Mouse (Mus musculus) kidney, adult 2 months (tissue): Measurements from ENCODE around the gene Shprh. TPM values are rescaled to one million over a fixed set of nuclear protein-coding genes. Genes with fewer than 3 reads are reported as not detected.
A peak's percentile ranks its signal among the peaks of the same experiment; 100 is the strongest.

ENCODE experiments used
- DNase-seq: peaks from one replicate; pipeline ENCODE4 v3.0.0; 2021
- H3K27ac ChIP-seq: fragments of 200-500 bp; 2 replicates; pipeline ENCODE4 v1.5.1; 2012; ENCODE audit warnings: low read depth, low read length, control low read depth, inconsistent platforms; ENCODE audit not compliant: insufficient read depth
- H3K27me3 ChIP-seq: fragments of 200-500 bp; replicated peaks from 2 replicates; pipeline ENCODE4 v1.6.1; 2012; ENCODE audit warnings: mild to moderate bottlenecking, moderate library complexity, low read length, inconsistent platforms; ENCODE audit not compliant: control insufficient read depth, insufficient read depth
- H3K36me3 ChIP-seq: fragments of 200-500 bp; 2 replicates; pipeline ENCODE4 v1.6.1; 2012; ENCODE audit warnings: mild to moderate bottlenecking, moderate library complexity, low read length, inconsistent platforms; ENCODE audit not compliant: control insufficient read depth, insufficient read depth
- H3K4me1 ChIP-seq: fragments of 200-500 bp; 2 replicates; pipeline ENCODE4 v1.6.1; 2011; ENCODE audit warnings: low read length; ENCODE audit not compliant: control insufficient read depth, insufficient read depth
- H3K4me3 ChIP-seq: fragments of 200-500 bp; 2 replicates; pipeline ENCODE4 v1.5.1; 2011; ENCODE audit warnings: mild to moderate bottlenecking, low read depth, low read length, control low read depth; ENCODE audit not compliant: insufficient read depth
- CTCF ChIP-seq: fragments of 200-500 bp; conservative IDR thresholded peaks from 2 replicates; pipeline ENCODE4 v1.5.1; 2011; ENCODE audit warnings: low read depth, mild to moderate bottlenecking, control low read depth, low read length, moderate library complexity, mixed read lengths; ENCODE audit not compliant: insufficient read depth, insufficient read length
- POLR2A ChIP-seq: fragments of 200-500 bp; IDR thresholded peaks from one replicate; pipeline ENCODE4 v1.6.1; 2011; ENCODE audit warnings: low read depth, low read length, control low read depth
- WGBS: fragments of 180-500 bp; shearing (Covaris S2); methylation state at CpG from one replicate; pipeline ENCODE4 v1.1.7; 2018; 5-methylcytosine and 5-hydroxymethylcytosine counted together
- polyA plus RNA-seq: library from polyadenylated mRNA; depleted of rRNA; stranded (reverse); fragments of >200 nt; gene quantifications from 2 replicates; pipeline ENCODE4 v1.2.3, GENCODE M21; 2012; rRNA removed

The Shprh gene
- 2.5 and 2.7 TPM in 2 replicates for polyA plus RNA-seq

- DNase-seq, result peak; percentile 99
- TF ChIP-seq POLR2A (no peak), CTCF (peak; percentile 24; the same call in 1 of the 2 replicates)
- H3K27me3 ChIP-seq, result no peaks in the 10 kb centered on the region
- H3K4me1 ChIP-seq, result peaks cover 10% of the 10 kb centered on the region; the same call in 1 of the 2 replicates
- peak within 1 kb of the TSS; percentile 96 for H3K4me3 ChIP-seq
- WGBS, result under 1% methylated on average over 59 of the region's 60 CpGs
- H3K36me3 ChIP-seq, result peaks cover 6% of the 10 kb centered on the region
- peak within 1 kb of the TSS; percentile 5; the same call in 1 of the 2 replicates for H3K27ac ChIP-seq
Observed at GRCm38 (mm10) chr10:11148884-11149741, at the start of gene Shprh. TSS of gene Shprh (plus strand) at chr10:11149427.

GRCm38 (mm10) chr10:11121781-11122180, 27.4 kb upstream of the Shprh start:
- no peaks in the 10 kb centered on the region; the same call in 1 of the 2 replicates for H3K27me3 ChIP-seq
- no peaks in the 10 kb centered on the region for H3K4me1 ChIP-seq
- DNase-seq, result no peak
- no peak overlapping the region for H3K4me3 ChIP-seq
- H3K36me3 ChIP-seq, result no peaks in the 10 kb centered on the region
- H3K27ac ChIP-seq, result no peak overlapping the region
- WGBS, result 97% methylated on average over 2 of the region's 2 CpGs
- TF ChIP-seq CTCF (no peak), POLR2A (no peak)

- Histone ChIP-seq H3K27me3 (no peaks in the 10 kb centered on the region), H3K4me1 (peaks cover 5% of the 10 kb centered on the region; the same call in 1 of the 2 replicates), H3K4me3 (no peak overlapping the region), H3K27ac (no peak overlapping the region), H3K36me3 (no peaks in the 10 kb centered on the region)
- TF ChIP-seq CTCF (no peak), POLR2A (no peak)
- DNase-seq, result no peak
Observed at GRCm38 (mm10) chr10:11145580-11145979, 3.6 kb upstream of the Shprh start.

- Histone ChIP-seq H3K27me3 (no peaks in the 10 kb centered on the region), H3K27ac (no peak overlapping the region), H3K36me3 (peaks cover 6% of the 10 kb centered on the region), H3K4me1 (peaks cover 10% of the 10 kb centered on the region; the same call in 1 of the 2 replicates), H3K4me3 (no peak overlapping the region)
- DNase-seq, result no peak
- 70% methylated on average over 4 of the region's 4 CpGs for WGBS
- no peak for TF ChIP-seq CTCF
- no peak for TF ChIP-seq POLR2A
Observed at GRCm38 (mm10) chr10:11148446-11148845, 781 bp upstream of the Shprh start.

- no peak for TF ChIP-seq POLR2A
- no peak for TF ChIP-seq CTCF
- peak overlapping the region; percentile 96 for H3K4me3 ChIP-seq
- DNase-seq, result no peak
- WGBS, result under 1% methylated on average over 20 of the region's 20 CpGs
- peak overlapping the region; percentile 5; the same call in 1 of the 2 replicates for H3K27ac ChIP-seq
- peaks cover 10% of the 10 kb centered on the region; the same call in 1 of the 2 replicates for H3K4me1 ChIP-seq
- H3K27me3 ChIP-seq, result no peaks in the 10 kb centered on the region
- peaks cover 6% of the 10 kb centered on the region for H3K36me3 ChIP-seq
Observed at GRCm38 (mm10) chr10:11149742-11150125, 507 bp downstream of the Shprh start.

- Histone ChIP-seq H3K4me3 (no peak overlapping the region), H3K36me3 (peaks cover 6% of the 10 kb centered on the region), H3K27me3 (no peaks in the 10 kb centered on the region), H3K27ac (no peak overlapping the region), H3K4me1 (peaks cover 10% of the 10 kb centered on the region; the same call in 1 of the 2 replicates)
- TF ChIP-seq POLR2A (no peak), CTCF (no peak)
- no peak for DNase-seq
- WGBS, result 94% methylated on average over 14 of the region's 14 CpGs
Observed at GRCm38 (mm10) chr10:11151644-11152043, 2.4 kb downstream of the Shprh start.

- whole genome bisulfite sequencing, result 86% methylated on average over 9 of the region's 9 CpGs
- Histone ChIP-seq H3K36me3 (peaks cover 5% of the 10 kb centered on the region), H3K4me1 (no peaks in the 10 kb centered on the region), H3K4me3 (no peak overlapping the region), H3K27me3 (no peaks in the 10 kb centered on the region), H3K27ac (no peak overlapping the region)
- DNase-seq, result no peak
- TF ChIP-seq POLR2A (no peak), CTCF (no peak)
Observed at GRCm38 (mm10) chr10:11157039-11157438, 7.8 kb downstream of the Shprh start.
